Mouse (Mus musculus): ENCODE data around the gene Gm8797.
"Not testable (repeated sequence)": the region's sequence is repeated elsewhere in the genome, so short reads cannot be mapped to it uniquely, and the experiment has no call there.

Gene Gm8797

DNA sequence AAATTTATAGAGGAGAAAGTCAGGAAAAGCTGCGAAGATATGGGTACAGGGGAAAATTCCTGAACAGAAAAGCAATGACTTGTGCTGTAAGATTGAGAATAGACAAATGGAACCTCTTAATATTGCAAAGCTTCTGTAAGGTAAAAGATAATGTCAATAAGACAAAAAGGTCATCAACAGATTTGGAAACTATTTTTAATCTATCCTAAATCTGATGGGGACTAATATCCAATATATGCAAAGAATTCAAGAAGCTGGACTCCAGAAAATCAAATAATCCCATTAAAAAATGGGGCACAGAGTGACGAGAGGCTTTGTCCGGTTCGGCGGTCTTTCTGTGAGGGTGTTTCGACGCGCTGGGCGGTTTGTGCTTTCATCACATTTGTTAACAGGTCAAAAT is at the start of gene Gm8797:
TSS of gene Gm8797 (plus strand) at position 301 of the 400 bp plus-strand sequence.
- in situ Hi-C loops (cut with MboI, MseI): not testable (repeated sequence)

DNA sequence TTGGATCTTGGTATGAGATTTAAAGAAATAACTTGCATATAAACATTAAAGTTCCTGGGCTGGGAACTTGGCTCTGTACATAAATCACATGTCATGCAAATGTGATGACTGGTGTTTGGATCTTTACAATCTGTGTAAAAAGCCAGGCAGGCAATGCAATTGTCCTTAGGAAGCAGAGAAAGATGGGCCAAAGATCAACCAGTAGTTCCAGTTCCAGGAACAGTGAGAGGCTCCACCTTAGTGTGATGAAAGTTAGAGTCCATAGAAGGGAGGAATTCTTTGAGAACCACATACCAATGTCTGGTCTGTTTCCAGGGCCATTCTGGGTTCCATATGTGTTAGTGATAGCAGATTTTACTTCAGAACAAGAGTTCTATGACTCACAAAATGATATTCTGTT is 36.1 kb upstream of the Gm8797 start:
- in situ Hi-C loops (cut with MboI, MseI): no loop called here

DNA sequence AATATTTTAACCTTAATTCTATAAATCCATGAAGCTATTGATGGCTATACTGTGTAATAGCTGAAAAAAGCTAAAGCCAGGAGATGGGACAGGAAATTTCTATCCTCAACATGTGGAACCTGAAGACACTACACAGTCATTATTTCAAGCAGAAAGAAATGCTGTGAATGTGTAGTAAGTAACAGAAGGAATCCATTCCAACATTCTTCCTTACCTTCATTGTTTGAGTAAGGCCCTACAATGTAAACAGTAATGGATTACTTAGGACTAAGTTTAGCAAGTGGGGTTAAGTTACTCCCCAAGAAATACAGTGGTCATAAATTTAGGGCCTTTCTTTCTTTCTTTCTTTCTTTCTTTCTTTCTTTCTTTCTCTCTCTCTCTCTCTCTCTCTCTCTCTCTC is 17.7 kb upstream of the Gm8797 start:
- in situ Hi-C loops (cut with MboI, MseI): no loop called here

DNA sequence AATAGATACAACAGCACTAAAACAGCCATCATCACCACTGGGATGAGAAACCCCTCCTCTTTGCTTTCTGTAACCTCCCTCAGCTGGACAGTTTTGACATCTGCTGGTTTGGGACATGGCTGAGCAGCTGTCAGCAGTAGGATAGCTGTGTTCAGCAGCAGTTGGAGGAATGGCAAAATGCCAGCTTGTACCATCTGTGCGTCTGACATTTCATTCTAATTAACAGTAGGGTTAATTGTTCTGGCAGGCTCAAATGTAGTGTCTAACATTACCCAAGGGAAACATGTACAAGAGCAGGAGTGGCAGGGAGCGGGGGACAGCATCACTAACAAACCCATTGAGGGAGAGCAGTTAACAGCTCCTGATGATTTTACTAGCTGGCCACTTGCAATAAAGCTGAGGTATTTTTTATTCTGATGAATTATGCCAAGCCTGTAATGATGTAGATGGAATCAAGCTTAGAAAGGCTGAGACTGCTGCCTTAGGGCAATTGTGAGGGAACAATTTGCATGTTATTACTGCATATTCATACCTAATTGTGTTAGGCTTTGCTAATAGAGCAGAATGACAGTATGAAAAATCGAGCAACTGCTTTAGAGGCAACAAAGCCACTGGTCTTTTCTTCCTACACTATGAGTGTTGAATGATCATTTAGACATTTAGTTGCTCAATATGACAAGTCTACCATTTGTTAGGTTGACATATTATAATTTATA is 4.3 kb downstream of the Gm8797 start:
- in situ Hi-C loops (cut with MboI, MseI): no loop called here

DNA sequence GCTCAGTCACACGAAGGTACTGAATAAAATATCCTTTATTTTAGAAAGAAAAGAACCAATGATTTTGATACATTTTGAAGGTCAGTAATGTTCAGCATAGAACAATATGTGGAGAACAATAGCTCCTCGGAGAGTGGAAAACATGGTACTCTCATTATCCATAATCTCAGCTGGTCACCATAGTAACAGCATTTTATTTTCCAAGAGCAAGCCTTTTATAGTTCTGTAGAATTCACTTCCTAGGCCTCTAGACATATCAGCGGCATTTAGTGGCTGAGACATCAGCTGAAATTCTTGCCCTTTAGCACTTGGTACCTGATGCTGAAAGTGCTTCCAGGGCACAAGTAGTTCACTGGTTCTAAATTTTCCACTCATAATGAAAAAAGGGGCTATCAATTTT is 15.7 kb downstream of the Gm8797 start:
- in situ Hi-C loops (cut with MboI, MseI): no loop called here

DNA sequence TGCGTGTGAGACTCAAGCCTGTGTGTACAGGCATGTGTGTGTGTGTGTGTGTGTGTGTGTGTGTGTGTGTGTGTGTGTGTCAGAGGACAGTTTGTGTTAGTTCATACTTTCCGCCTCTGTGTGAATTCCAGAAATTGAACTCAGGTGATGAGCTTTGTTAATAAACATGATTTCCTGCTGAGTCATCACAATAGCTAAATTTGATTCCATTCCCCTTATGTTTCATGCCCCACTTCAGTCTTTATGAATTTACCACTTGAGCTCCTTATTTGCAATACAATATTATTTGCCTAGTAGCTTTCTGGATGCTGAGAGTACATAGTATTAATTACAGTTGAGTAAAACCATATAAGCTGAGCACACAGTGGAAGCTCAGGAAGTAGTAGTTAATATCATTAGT is 26.3 kb downstream of the Gm8797 start:
- in situ Hi-C loops (cut with MboI, MseI): no loop called here
